Mouse (Mus musculus): ENCODE data around the gene Rnf24. TPM values are rescaled to one million over a fixed set of nuclear protein-coding genes. Genes with fewer than 3 reads are reported as not detected.

Rnf24 gene
- polyA plus RNA-seq, 1 experiment = 4.9 TPM

DNA sequence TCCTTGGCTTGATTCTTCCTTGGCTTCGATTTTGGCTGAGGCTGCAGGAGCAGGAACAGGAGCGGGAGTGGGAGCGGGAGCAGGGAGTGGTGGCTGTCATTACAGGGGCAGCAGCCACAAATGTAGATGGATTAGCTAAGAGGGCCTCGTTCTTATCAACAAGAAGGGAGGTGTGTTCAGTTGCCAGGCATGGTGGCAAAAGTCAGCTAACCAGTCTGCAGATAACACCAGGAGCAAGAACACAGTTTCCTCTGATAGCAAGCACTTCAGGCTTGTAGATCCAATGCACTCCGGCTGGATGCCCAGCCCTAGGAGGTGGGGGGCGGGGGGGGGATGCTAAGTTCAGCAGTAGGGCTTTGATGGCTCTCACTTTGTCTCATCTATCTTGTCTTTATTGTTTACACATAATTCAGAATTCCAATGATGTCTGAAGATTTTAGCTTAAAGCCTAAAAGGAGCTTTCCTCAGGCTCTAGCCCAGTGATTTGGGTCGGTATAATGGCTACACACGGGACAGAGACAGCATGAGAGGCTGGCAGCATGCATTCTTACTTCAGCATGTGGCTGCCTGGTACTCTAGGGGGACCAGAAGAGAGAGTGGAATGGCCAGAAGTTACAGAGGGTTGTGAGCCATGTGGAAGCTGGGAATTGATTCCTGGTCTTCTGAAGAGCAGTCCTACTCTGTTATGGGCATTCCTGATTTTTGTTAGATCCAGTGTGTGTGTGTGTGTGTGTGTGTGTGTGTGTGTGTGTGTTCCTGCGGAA lies 92.0 kb downstream of the Rnf24 start:
- Histone ChIP-seq H3K36me3 (ENCODE audit: control insufficient read depth, insufficient read depth) (no peaks in the 10 kb centered on the region), H3K79me2 (ENCODE audit: control insufficient read depth, insufficient read depth) (peaks cover 31% of the 10 kb centered on the region), H3K79me3 (ENCODE audit: low read depth) (peaks cover 27% of the 10 kb centered on the region), H3K4me3 (ENCODE audit: insufficient read depth, poor library complexity, severe bottlenecking) (no peak overlapping the region), H3ac (ENCODE audit: control insufficient read depth, insufficient read length, low read depth) (no peak overlapping the region), H3K27me3 (ENCODE audit: control insufficient read depth, insufficient read depth, insufficient read length) (no peaks in the 10 kb centered on the region)
- TF ChIP-seq CEBPB (IDR thresholded peaks at IDR 0.05; ENCODE audit: low read depth) = no peak

DNA sequence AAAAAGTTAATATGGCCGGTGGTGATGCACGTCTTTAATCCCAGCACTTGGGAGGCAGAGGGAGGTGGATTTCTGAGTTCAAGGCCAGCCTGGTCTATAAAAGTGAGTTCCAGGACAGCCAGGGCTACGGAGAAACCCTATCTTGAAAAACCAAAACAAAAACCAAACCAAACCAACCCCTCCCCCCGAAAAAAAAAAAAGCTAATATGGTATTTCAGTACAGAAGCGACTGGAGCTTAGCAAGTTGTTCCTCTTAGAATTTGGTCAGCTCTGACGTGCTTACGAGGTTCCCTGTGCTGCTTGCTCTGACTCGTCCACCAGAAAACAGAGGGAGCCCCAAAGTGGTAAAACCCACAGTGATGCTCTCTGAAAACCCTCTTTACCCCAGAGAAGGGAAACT lies 94.0 kb downstream of the Rnf24 start:
- H3K27me3 ChIP-seq (ENCODE audit: control insufficient read depth, insufficient read depth, insufficient read length) = no peaks in the 10 kb centered on the region
- no peak overlapping the region for H3ac ChIP-seq (ENCODE audit: control insufficient read depth, insufficient read length, low read depth)
- H3K79me2 ChIP-seq (ENCODE audit: control insufficient read depth, insufficient read depth) = peaks cover 11% of the 10 kb centered on the region
- peaks cover 6% of the 10 kb centered on the region for H3K79me3 ChIP-seq (ENCODE audit: low read depth)
- no peak for TF ChIP-seq CTCF (IDR thresholded peaks at IDR 0.05; ENCODE audit: control insufficient read depth, insufficient read depth, insufficient read length)
- TF ChIP-seq FOSL1 (IDR thresholded peaks at IDR 0.05; ENCODE audit: insufficient read depth, low read length, poor library complexity, severe bottlenecking) = no peak
- no peak for TF ChIP-seq MYOD1 (IDR thresholded peaks at IDR 0.05; ENCODE audit: control insufficient read depth, insufficient read length, low read depth)
- TF ChIP-seq MYOG (IDR thresholded peaks at IDR 0.05; ENCODE audit: control insufficient read depth, extremely low read depth, insufficient read length) = no peak
- no peak for TF ChIP-seq USF1 (IDR thresholded peaks at IDR 0.05; ENCODE audit: low read depth)
- TF ChIP-seq CEBPB (IDR thresholded peaks at IDR 0.05; ENCODE audit: low read depth) = no peak
- no peak for TF ChIP-seq MAX (IDR thresholded peaks at IDR 0.05)
- H3K36me3 ChIP-seq (ENCODE audit: control insufficient read depth, insufficient read depth) = no peaks in the 10 kb centered on the region
- H3K4me3 ChIP-seq (ENCODE audit: insufficient read depth, poor library complexity, severe bottlenecking) = no peak overlapping the region

DNA sequence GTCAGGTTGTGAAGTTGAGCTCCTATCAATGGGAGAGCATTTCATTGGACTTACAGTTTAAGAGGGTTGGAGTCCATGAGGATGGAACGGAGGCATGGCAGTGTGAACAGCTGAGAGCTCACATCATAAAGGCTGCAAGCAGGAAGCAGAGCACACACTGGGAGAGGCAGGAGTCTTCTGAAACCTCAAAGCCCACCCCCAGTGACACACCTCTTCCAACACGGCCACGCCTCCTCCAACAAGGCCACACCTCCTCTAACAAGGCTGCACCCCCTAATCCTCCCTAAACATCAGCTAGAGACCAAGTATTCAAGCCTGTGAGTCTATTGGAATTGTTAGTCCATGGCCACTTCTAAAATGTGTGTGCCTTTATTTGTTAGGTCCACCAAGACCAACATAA lies 97.0 kb downstream of the Rnf24 start:
- no peaks in the 10 kb centered on the region for H3K79me2 ChIP-seq (ENCODE audit: control insufficient read depth, insufficient read depth)
- H3K27me3 ChIP-seq (ENCODE audit: control insufficient read depth, insufficient read depth, insufficient read length) = no peaks in the 10 kb centered on the region
- H3K36me3 ChIP-seq (ENCODE audit: control insufficient read depth, insufficient read depth) = no peaks in the 10 kb centered on the region
- H3ac ChIP-seq (ENCODE audit: control insufficient read depth, insufficient read length, low read depth) = no peak overlapping the region
- no peaks in the 10 kb centered on the region for H3K79me3 ChIP-seq (ENCODE audit: low read depth)
- no peak for TF ChIP-seq MAX (IDR thresholded peaks at IDR 0.05)
- no peak for TF ChIP-seq USF1 (IDR thresholded peaks at IDR 0.05; ENCODE audit: low read depth)
- TF ChIP-seq CEBPB (IDR thresholded peaks at IDR 0.05; ENCODE audit: low read depth) = no peak
- no peak for TF ChIP-seq MYOG (IDR thresholded peaks at IDR 0.05; ENCODE audit: control insufficient read depth, extremely low read depth, insufficient read length)
- no peak for TF ChIP-seq FOSL1 (IDR thresholded peaks at IDR 0.05; ENCODE audit: insufficient read depth, low read length, poor library complexity, severe bottlenecking)
- TF ChIP-seq CTCF (IDR thresholded peaks at IDR 0.05; ENCODE audit: control insufficient read depth, insufficient read depth, insufficient read length) = no peak
- no peak for TF ChIP-seq MYOD1 (IDR thresholded peaks at IDR 0.05; ENCODE audit: control insufficient read depth, insufficient read length, low read depth)
- H3K4me3 ChIP-seq (ENCODE audit: insufficient read depth, poor library complexity, severe bottlenecking) = no peak overlapping the region

DNA sequence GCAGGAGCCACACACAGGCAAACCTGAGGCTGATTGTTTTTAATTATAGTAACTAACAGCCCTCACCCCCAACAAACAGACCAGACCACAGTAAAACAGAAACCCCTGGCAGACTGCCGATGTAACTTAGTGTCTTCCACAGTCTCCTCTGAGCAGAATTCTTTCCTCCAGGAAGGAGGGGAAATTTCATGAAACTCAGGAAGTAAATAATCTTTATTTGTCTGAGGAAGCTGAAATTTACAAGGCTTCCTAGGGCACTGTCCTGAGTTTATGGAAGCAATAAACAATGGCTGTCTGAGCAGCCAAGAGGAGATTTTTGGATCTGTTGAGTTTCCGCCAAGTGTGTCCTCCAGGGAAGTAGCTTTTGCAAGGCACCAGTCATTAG lies 98.4 kb downstream of the Rnf24 start:
- Histone ChIP-seq H3K36me3 (ENCODE audit: control insufficient read depth, insufficient read depth) (no peaks in the 10 kb centered on the region), H3K79me2 (ENCODE audit: control insufficient read depth, insufficient read depth) (no peaks in the 10 kb centered on the region), H3ac (ENCODE audit: control insufficient read depth, insufficient read length, low read depth) (no peak overlapping the region), H3K27me3 (ENCODE audit: control insufficient read depth, insufficient read depth, insufficient read length) (no peaks in the 10 kb centered on the region), H3K4me3 (ENCODE audit: insufficient read depth, poor library complexity, severe bottlenecking) (no peak overlapping the region), H3K79me3 (ENCODE audit: low read depth) (no peaks in the 10 kb centered on the region)
- TF ChIP-seq USF1 (IDR thresholded peaks at IDR 0.05; ENCODE audit: low read depth) (no peak), FOSL1 (IDR thresholded peaks at IDR 0.05; ENCODE audit: insufficient read depth, low read length, poor library complexity, severe bottlenecking) (no peak), MYOD1 (IDR thresholded peaks at IDR 0.05; ENCODE audit: control insufficient read depth, insufficient read length, low read depth) (no peak), CEBPB (IDR thresholded peaks at IDR 0.05; ENCODE audit: low read depth) (no peak), MAX (IDR thresholded peaks at IDR 0.05) (no peak), MYOG (IDR thresholded peaks at IDR 0.05; ENCODE audit: control insufficient read depth, extremely low read depth, insufficient read length) (no peak), CTCF (IDR thresholded peaks at IDR 0.05; ENCODE audit: control insufficient read depth, insufficient read depth, insufficient read length) (no peak)

DNA sequence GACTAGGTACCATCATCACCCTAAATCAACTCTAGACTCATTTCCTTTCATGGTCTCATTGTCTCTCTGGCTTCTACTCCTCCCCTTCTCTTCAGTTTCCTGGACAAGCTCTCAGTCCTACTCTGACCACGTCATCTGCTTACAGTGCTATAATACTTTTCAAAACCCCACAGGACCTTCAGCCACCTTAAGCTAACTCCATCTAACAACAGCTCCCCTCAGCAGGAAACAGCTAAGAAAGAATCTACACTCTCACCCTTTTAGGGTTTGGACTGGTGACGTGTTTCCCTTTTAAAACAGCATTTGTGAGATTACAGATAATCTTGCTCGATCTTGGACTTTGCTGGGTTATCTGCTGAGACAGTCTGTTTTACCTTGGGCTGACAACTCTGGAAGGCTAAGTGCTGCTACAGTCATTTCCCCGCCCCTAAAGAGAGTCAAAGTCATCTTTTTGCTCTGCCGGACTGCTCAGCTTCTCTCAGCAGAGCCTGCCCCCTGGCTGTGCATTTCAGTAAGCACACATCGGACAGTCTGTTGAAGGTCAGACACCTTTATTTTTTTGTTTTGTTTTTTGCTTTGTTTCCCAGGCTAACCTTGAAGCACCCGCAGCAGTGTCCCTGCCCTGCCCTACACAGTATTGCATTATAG lies 98.9 kb downstream of the Rnf24 start:
- no peaks in the 10 kb centered on the region for H3K79me2 ChIP-seq (ENCODE audit: control insufficient read depth, insufficient read depth)
- no peak overlapping the region for H3K4me3 ChIP-seq (ENCODE audit: insufficient read depth, poor library complexity, severe bottlenecking)
- no peaks in the 10 kb centered on the region for H3K36me3 ChIP-seq (ENCODE audit: control insufficient read depth, insufficient read depth)
- H3ac ChIP-seq (ENCODE audit: control insufficient read depth, insufficient read length, low read depth) = no peak overlapping the region
- H3K27me3 ChIP-seq (ENCODE audit: control insufficient read depth, insufficient read depth, insufficient read length) = no peaks in the 10 kb centered on the region
- no peaks in the 10 kb centered on the region for H3K79me3 ChIP-seq (ENCODE audit: low read depth)
- TF ChIP-seq MYOG (IDR thresholded peaks at IDR 0.05; ENCODE audit: control insufficient read depth, extremely low read depth, insufficient read length) = no peak
- TF ChIP-seq MAX (IDR thresholded peaks at IDR 0.05) = no peak
- TF ChIP-seq CEBPB (IDR thresholded peaks at IDR 0.05; ENCODE audit: low read depth) = no peak
- peak; percentile 46 for TF ChIP-seq CTCF (IDR thresholded peaks at IDR 0.05; ENCODE audit: control insufficient read depth, insufficient read depth, insufficient read length)

Small RNA genes within 50 kb of the gene (microRNA-seq; reads per million reads assigned to microRNA genes)
- gene Mir103-2 (ENCODE audit: borderline microRNAs expressed) = 70.3 reads per million, percentile 71 among the genes with 10 or more reads in this experiment

Other genes with a start within 250 kb of the Rnf24 start
- gene Hspa12b, start 225.6 kb downstream of the Rnf24 start, polyA plus RNA-seq (2012; fragmentation: generic; extraction: Trizol) = 6.0 TPM
- not detected for gene Gm11037, start 219.4 kb downstream of the Rnf24 start, polyA plus RNA-seq (2012; fragmentation: generic; extraction: Trizol)
- gene 1700037H04Rik, start 192.8 kb downstream of the Rnf24 start, polyA plus RNA-seq (2012; fragmentation: generic; extraction: Trizol) = 98.0 TPM
- 168 TPM for gene Cenpb, start 172.8 kb downstream of the Rnf24 start, polyA plus RNA-seq (2012; fragmentation: generic; extraction: Trizol)
- 73.8 TPM for gene Cdc25b, start 165.9 kb downstream of the Rnf24 start, polyA plus RNA-seq (2012; fragmentation: generic; extraction: Trizol)
- 7.6 TPM for gene Spef1, start 165.6 kb downstream of the Rnf24 start, polyA plus RNA-seq (2012; fragmentation: generic; extraction: Trizol)
- gene Ap5s1, start 145.8 kb downstream of the Rnf24 start, polyA plus RNA-seq (2012; fragmentation: generic; extraction: Trizol) = 24.1 TPM
- 19.1 TPM for gene Mavs, start 118.8 kb downstream of the Rnf24 start, polyA plus RNA-seq (2012; fragmentation: generic; extraction: Trizol)
- 27.0 TPM for gene Pank2, start 90.4 kb downstream of the Rnf24 start, polyA plus RNA-seq (2012; fragmentation: generic; extraction: Trizol)
- 44.7 TPM for gene Smox, start 138.6 kb upstream of the Rnf24 start, polyA plus RNA-seq (2012; fragmentation: generic; extraction: Trizol)
- 1.7 TPM for gene Adra1d, start 209.4 kb upstream of the Rnf24 start, polyA plus RNA-seq (2012; fragmentation: generic; extraction: Trizol)